Mouse (Mus musculus): ENCODE measurements around the gene Cxcl16.

Gene Cxcl16

DNA sequence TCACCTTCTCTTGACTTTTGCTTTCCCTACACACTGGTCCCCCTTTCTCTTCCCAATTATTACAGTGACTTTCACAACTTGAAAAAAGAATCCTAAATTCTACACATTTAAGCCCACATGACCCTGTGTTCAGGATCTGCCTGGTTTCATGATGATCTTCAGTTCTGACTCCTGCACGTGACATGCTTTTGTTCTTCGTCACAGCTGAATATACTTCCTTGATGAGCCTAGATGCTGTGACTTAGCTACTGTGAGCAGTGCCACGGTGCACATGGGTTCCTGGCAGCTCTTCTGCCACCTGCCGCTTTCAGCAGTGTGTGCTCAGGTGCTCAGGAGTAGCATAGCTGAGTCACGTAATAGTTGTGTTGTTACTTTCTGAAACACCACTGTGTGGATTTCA is 47.2 kb downstream of the Cxcl16 start:
- no peak for DNase-seq (ENCODE audit: low spot score in 2 of 2)

DNA sequence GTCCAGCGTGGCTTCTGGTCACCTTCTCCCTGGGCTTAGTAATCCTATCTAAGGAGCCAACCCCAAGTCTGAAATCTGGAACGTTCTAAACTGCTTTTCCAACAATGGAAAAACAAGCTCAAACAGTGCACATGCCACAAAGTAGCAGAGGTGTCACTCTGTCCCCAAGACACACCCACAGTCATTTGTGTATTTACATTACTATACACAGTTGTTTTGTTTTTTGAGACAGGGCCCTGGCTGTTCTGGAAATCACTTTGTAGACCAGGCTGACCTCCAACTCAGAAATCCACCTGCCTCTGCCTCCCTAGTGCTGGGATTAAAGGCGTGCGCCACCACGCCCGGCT is 49.5 kb downstream of the Cxcl16 start:
- no peak for DNase-seq (ENCODE audit: low spot score in 2 of 2)

DNA sequence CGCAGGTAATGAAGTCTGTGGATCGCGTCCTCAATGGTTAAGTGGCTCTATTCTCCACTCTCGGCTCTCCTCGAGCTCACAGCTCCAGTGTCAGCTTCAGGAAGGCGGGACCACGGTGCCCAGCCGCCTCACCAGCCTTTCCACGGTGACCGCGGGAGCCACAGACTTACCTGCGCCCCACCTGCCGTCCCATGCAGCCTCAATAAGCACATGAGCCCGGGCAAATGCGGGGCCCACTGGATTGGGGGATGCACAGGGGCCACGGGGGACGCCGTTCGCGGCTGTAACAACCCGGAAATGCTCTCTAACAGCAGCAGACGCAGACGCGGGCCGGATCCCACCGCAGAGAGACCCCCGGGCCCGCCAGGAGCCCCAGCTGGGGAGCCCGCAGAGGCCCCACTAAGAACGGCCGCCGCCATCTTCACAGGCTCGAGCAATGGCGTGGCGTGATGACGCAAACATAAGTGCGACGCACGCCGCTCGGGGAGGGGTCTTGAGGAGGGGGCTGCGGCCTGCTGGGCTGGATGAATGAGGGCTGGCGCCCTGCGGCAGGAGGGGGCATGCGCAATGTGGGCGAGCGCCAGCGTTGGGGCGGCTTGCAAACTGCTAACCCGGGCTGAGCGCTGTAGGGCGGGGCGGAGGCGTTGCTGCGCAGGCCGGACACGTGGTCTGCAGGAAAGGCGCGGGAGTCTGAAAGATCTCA is 50.0 kb downstream of the Cxcl16 start, which contains the start of gene Pelp1:
Pelp1 (minus strand) TSS at position 438 of the 703 bp plus-strand sequence.
- DNase-seq (ENCODE audit: low spot score in 2 of 2), result peak; percentile 91

All from urinary bladder, postnatal 4 days (tissue).